Mouse (Mus musculus): ENCODE measurements at regions not wholly inside any gene's neighbourhood (a gene's known extent, or its start where the extent isn't known, plus 50 kb on each side); places are given as distances from the start of the nearest gene placed in this dataset.

GRCm38 (mm10) chr14:40119530-40119929 is 646.6 kb upstream of the Nrg3 start:
- DNase-seq (ENCODE audit: low read depth, low spot score) = peak; percentile 73

Data from brain, adult 2 months (tissue).